Mouse (Mus musculus) CH12.LX (cell line): Measurements from ENCODE around the gene Glis3. TPM values are rescaled to one million over a fixed set of nuclear protein-coding genes. Genes with fewer than 3 reads are reported as not detected.

ENCODE experiments used
- DNase-seq: peaks from one replicate; pipeline ENCODE4 v3.0.0-alpha.2; 2013; ENCODE audit errors: extremely low read depth
- H3K27ac ChIP-seq: 2 replicates; pipeline ENCODE4 v1.5.1; 2012; ENCODE audit warnings: low read depth, mild to moderate bottlenecking, control low read depth, moderate library complexity; ENCODE audit not compliant: insufficient read depth
- H3K27me3 ChIP-seq: replicated peaks from 2 replicates; pipeline ENCODE3; 2012; ENCODE audit warnings: inconsistent platforms
- H3K36me3 ChIP-seq, 2 experiments: replicated peaks in 1 of 2; 2 replicates each; pipeline versions ENCODE3 to v1.6.1; 2012; ENCODE audit warnings: inconsistent platforms in 1 of 2, low read length in 1 of 2, mild to moderate bottlenecking in 1 of 2, mixed read lengths in 1 of 2, moderate library complexity in 1 of 2; ENCODE audit not compliant: control insufficient read depth in 1 of 2, insufficient read depth in 1 of 2
- H3K4me1 ChIP-seq, 2 experiments: 2 replicates each; pipeline ENCODE4 v1.6.1; 2012; ENCODE audit warnings: inconsistent platforms in 1 of 2, moderate library complexity in 1 of 2; ENCODE audit not compliant: insufficient read depth in 2 of 2, control insufficient read depth in 1 of 2
- H3K4me2 ChIP-seq: 2 replicates; pipeline ENCODE4 v1.6.1; 2012; ENCODE audit warnings: low read depth, mild to moderate bottlenecking, control low read depth; ENCODE audit not compliant: poor library complexity, insufficient read depth, severe bottlenecking
- H3K4me3 ChIP-seq, 3 experiments: fragments of 150-350 bp in 1 of 3; sonication (generic) in 1 of 3; replicated peaks in 1 of 3; 2 replicates each; pipeline versions ENCODE3 to v1.5.1; 2011 to 2012; ENCODE audit warnings: low read depth in 2 of 3, low read length in 2 of 3, mild to moderate bottlenecking in 2 of 3, moderate library complexity in 2 of 3, control low read depth in 1 of 3, improper control_type of control experiment in 1 of 3, inconsistent platforms in 1 of 3, mixed read lengths in 1 of 3; ENCODE audit not compliant: poor library complexity in 1 of 3
- H3K79me2 ChIP-seq: replicated peaks from 2 replicates; pipeline ENCODE4 v1.6.1; 2012; ENCODE audit warnings: mild to moderate bottlenecking, moderate library complexity; ENCODE audit not compliant: control insufficient read depth, poor library complexity, insufficient read depth, severe bottlenecking; ENCODE audit errors: extremely low read depth
- H3K9ac ChIP-seq: 2 replicates; pipeline ENCODE4 v1.6.1; 2012; ENCODE audit warnings: low read depth, mild to moderate bottlenecking, control low read depth, moderate library complexity; ENCODE audit not compliant: insufficient read depth
- H3K9me3 ChIP-seq: replicated peaks from 2 replicates; pipeline ENCODE3; 2012; ENCODE audit warnings: low read length, inconsistent platforms, mixed read lengths
- BHLHE40 ChIP-seq: IDR thresholded peaks from 2 replicates; pipeline ENCODE4 v1.6.1; 2011; ENCODE audit warnings: mild to moderate bottlenecking, low read depth, low read length, improper control_type of control experiment
- CHD1 ChIP-seq: IDR thresholded peaks from 2 replicates; pipeline ENCODE4 v1.6.1; 2012; ENCODE audit warnings: low read depth, low read length, improper control_type of control experiment, inconsistent platforms
- CHD2 ChIP-seq: IDR thresholded peaks from 2 replicates; pipeline ENCODE4 v1.6.1; 2011; ENCODE audit warnings: low read length, improper control_type of control experiment
- CTCF ChIP-seq, 2 experiments: IDR thresholded peaks in 1 of 2; conservative IDR thresholded peaks in 1 of 2; 2 replicates each; pipeline ENCODE4 v1.5.1; 2011 to 2012; ENCODE audit warnings: low read depth in 2 of 2, low read length in 2 of 2, improper control_type of control experiment in 1 of 2, inconsistent platforms in 1 of 2, mild to moderate bottlenecking in 1 of 2, moderate library complexity in 1 of 2
- EP300 ChIP-seq: IDR thresholded peaks from 2 replicates; pipeline ENCODE4 v1.6.1; 2011; ENCODE audit warnings: low read length, improper control_type of control experiment
- ETS1 ChIP-seq: conservative IDR thresholded peaks from 2 replicates; pipeline ENCODE4 v1.6.1; 2012; ENCODE audit warnings: low read depth, mild to moderate bottlenecking, inconsistent platforms, low read length, improper control_type of control experiment, moderate library complexity
- GABPA ChIP-seq: IDR thresholded peaks from 2 replicates; pipeline ENCODE4 v1.6.1; 2012; ENCODE audit warnings: low read depth, low read length, improper control_type of control experiment, inconsistent platforms; ENCODE audit not compliant: insufficient replicate concordance
- IRF4 ChIP-seq: IDR thresholded peaks from 2 replicates; pipeline ENCODE4 v1.6.1; 2014; ENCODE audit warnings: low read depth, mild to moderate bottlenecking, inconsistent platforms, low read length, improper control_type of control experiment
- JUND ChIP-seq: conservative IDR thresholded peaks from 2 replicates; pipeline ENCODE4 v1.6.1; 2011; ENCODE audit warnings: low read depth, low read length, improper control_type of control experiment
- MAFK ChIP-seq: IDR thresholded peaks from 2 replicates; pipeline ENCODE4 v1.6.1; 2011; ENCODE audit warnings: low read length, improper control_type of control experiment; ENCODE audit not compliant: insufficient replicate concordance
- MAX ChIP-seq: IDR thresholded peaks from 2 replicates; pipeline ENCODE4 v1.6.1; 2011; ENCODE audit warnings: low read length, improper control_type of control experiment
- MYC ChIP-seq: IDR thresholded peaks from 2 replicates; pipeline ENCODE4 v1.6.1; 2011; ENCODE audit warnings: low read depth, mild to moderate bottlenecking, improper control_type of control experiment, low read length
- PAX5 ChIP-seq: IDR thresholded peaks from 2 replicates; pipeline ENCODE4 v1.6.1; 2012; ENCODE audit warnings: low read length, inconsistent platforms, mixed read lengths
- SMC3 ChIP-seq: IDR thresholded peaks from 2 replicates; pipeline ENCODE4 v1.6.1; 2011; ENCODE audit warnings: low read depth, low read length, improper control_type of control experiment
- UBTF ChIP-seq: IDR thresholded peaks from 2 replicates; pipeline ENCODE4 v1.6.1; 2012; ENCODE audit warnings: low read depth, mild to moderate bottlenecking, inconsistent platforms, low read length, improper control_type of control experiment, moderate library complexity
- USF1 ChIP-seq: IDR thresholded peaks from 2 replicates; pipeline ENCODE4 v1.6.1; 2014; ENCODE audit warnings: low read depth, mild to moderate bottlenecking, inconsistent platforms, low read length, improper control_type of control experiment
- ZKSCAN1 ChIP-seq: IDR thresholded peaks from 2 replicates; pipeline ENCODE4 v1.6.1; 2012; ENCODE audit warnings: low read depth, inconsistent platforms, low read length, improper control_type of control experiment, borderline replicate concordance
- ZNF384 ChIP-seq: IDR thresholded peaks from 2 replicates; pipeline ENCODE4 v1.6.1; 2012; ENCODE audit warnings: low read depth, low read length, improper control_type of control experiment, inconsistent platforms
- dilution Hi-C: fragments of 300-500 bp; cut with MboI; formaldehyde crosslinking; loops from 2 replicates; pipeline ENCODE4 v1.14.3; 2020; ENCODE audit warnings: low sequenced_read_pairs; ENCODE audit not compliant: extremely low pct_unique_long_range_greater_than_20kb, extremely low pct_ligation_motif_present
- in situ Hi-C: fragments of 300-500 bp; cut with MboI; formaldehyde crosslinking; loops from 3 replicates; pipeline ENCODE4 v1.14.3; 2019; ENCODE audit warnings: low sequenced_read_pairs, low pct_ligation_motif_present, low pct_unique_long_range_greater_than_20kb, mixed read lengths
- polyA plus RNA-seq: library from polyadenylated mRNA; unstranded; fragments of >175 nt; gene quantifications from 2 replicates; pipeline ENCODE4 v1.2.1, GENCODE M21; 2012; ENCODE audit warnings: low read depth; ENCODE audit not compliant: insufficient read length
- total RNA-seq, 2 experiments: library from RNA; depleted of rRNA; stranded (reverse); fragments of 300-350 nt in 1 of 2; fragments of >200 nt in 1 of 2; gene quantifications; 2 replicates each; pipeline ENCODE4 v1.2.3; 2012 to 2014

Gene Glis3
- total and polyA plus RNA-seq, 3 experiments: not detected

GRCm38 (mm10) chr19:28518266-28518665 is 161.6 kb downstream of the Glis3 start:
- Histone ChIP-seq H3K27ac (no peak overlapping the region), H3K4me3 (no peak overlapping the region), H3K4me1 (no peaks in the 10 kb centered on the region), H3K9ac (no peak overlapping the region), H3K79me2 (no peaks in the 10 kb centered on the region), H3K27me3 (no peaks in the 10 kb centered on the region), H3K9me3 (no peaks in the 10 kb centered on the region), H3K36me3 (no peaks in the 10 kb centered on the region), H3K4me2 (no peak overlapping the region)
- dilution Hi-C loops (no loop called here), in situ Hi-C loops (loop anchor here (25.0 kb wide), 1 partner anchor 356 kb away; no protein-coding TSS in a partner anchor)
- DNase-seq: no peak
- TF ChIP-seq CHD1: no peak
- TF ChIP-seq ZKSCAN1: no peak
- TF ChIP-seq CHD2: no peak
- TF ChIP-seq MAX: no peak
- no peak for TF ChIP-seq SMC3
- no peak for TF ChIP-seq ETS1
- no peak for TF ChIP-seq GABPA
- no peak for TF ChIP-seq MAFK
- TF ChIP-seq JUND: no peak
- no peak for TF ChIP-seq PAX5
- TF ChIP-seq ZNF384: no peak
- TF ChIP-seq USF1: no peak
- no peak for TF ChIP-seq UBTF
- TF ChIP-seq MYC: no peak
- no peak for TF ChIP-seq CTCF (conservative IDR thresholded peaks at IDR 0.05 in 1 of 2, IDR thresholded peaks at IDR 0.05 in 1 of 2; ENCODE audit: low read depth in 2 of 2, low read length in 2 of 2)

- TF ChIP-seq CHD1 (no peak), ZKSCAN1 (no peak), SMC3 (no peak), CHD2 (no peak), IRF4 (no peak), BHLHE40 (no peak), EP300 (no peak)
- Histone ChIP-seq H3K9ac (no peak overlapping the region), H3K36me3 (no peaks in the 10 kb centered on the region), H3K4me1 (no peaks in the 10 kb centered on the region), H3K9me3 (no peaks in the 10 kb centered on the region), H3K27me3 (no peaks in the 10 kb centered on the region), H3K27ac (no peak overlapping the region), H3K4me2 (no peak overlapping the region), H3K4me3 (no peak overlapping the region), H3K79me2 (no peaks in the 10 kb centered on the region)
- dilution Hi-C loops: no loop called here
- DNase-seq: no peak
- in situ Hi-C loops: loop anchor here (25.0 kb wide), 1 partner anchor 355 kb away; no protein-coding TSS in a partner anchor
Observed at GRCm38 (mm10) chr19:28517464-28518080, 162.3 kb downstream of the Glis3 start.
